Comparison of ENCODE assay signal across 26 mouse cellular contexts in the genomic region with DNA sequence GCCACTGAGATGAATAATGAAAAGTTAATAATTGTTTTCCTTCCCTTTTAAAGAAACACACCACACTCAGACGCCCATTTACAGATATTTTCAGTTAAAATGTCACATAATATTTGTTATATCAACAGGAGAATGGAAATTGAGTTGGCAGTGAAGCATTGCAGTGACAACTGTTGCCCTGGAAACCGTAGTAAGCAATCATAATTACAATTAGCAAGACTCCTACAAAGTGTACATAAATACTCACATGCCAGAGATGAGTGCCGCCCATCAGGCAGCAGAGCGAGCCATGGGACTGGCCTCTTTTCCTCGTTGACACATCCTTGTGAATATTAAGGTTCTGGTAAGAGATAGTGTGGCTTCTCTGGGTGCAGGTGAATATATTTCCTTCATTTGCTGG.
DNase-seq lines count a peak whose midpoint lies in the region; ATAC-seq lines count a peak whose summit lies in the region.
"Had no signal": no experiment of that assay in that cellular context is flagged by ENCODE, and none has a peak within 500 bp of the region (broad histone marks: within the 10 kb centered on the region; RNA-seq: fewer than 3 reads in every experiment).

No protein-coding gene starts in this region.

- intact Hi-C loops in heart, postnatal 36 days (cut with DNase I): no loop called here

- 0 out of 2 replicates have a peak, but pooled peaks have one; percentile 43 for ATAC-seq in forebrain, embryonic 15.5 days (replicated peaks)
- ATAC-seq in forebrain, embryonic 13.5 days: no peak
- ATAC-seq: intestine, postnatal 0 days; Patski had no signal

- 0 out of 2 replicates have a peak, but pooled peaks cover 4% of the 10 kb centered on the region for H3K4me1 ChIP-seq in forebrain, embryonic 15.5 days
- H3K4me1 ChIP-seq in forebrain, embryonic 13.5 days: 0 out of 2 replicates have a peak, but pooled peaks cover 5% of the 10 kb centered on the region
- H3K4me1 ChIP-seq: embryonic facial prominence, embryonic 15.5 days; heart, embryonic 10.5 days; heart, embryonic 13.5 days; hindbrain, embryonic 12.5 days had no signal

- no peak overlapping the region for H3K9ac ChIP-seq in forebrain, embryonic 15.5 days (replicated peaks)
- no peak overlapping the region for H3K9ac ChIP-seq in forebrain, embryonic 13.5 days
- H3K9ac ChIP-seq: embryonic facial prominence, embryonic 15.5 days; heart, embryonic 13.5 days; hindbrain, embryonic 12.5 days; hindbrain, embryonic 15.5 days had no signal

- no peaks in the 10 kb centered on the region for H3K27me3 ChIP-seq in forebrain, embryonic 15.5 days
- H3K27me3 ChIP-seq in forebrain, embryonic 13.5 days: no peaks in the 10 kb centered on the region
- H3K27me3 ChIP-seq: embryonic facial prominence, embryonic 15.5 days; heart, embryonic 13.5 days; hindbrain, embryonic 12.5 days; hindbrain, embryonic 15.5 days had no signal

- 49% methylated on average over 5 of the region's 5 CpGs for WGBS in forebrain, embryonic 15.5 days
- 72% methylated on average over 5 of the region's 5 CpGs for WGBS in forebrain, embryonic 13.5 days

- H3K36me3 ChIP-seq in forebrain, embryonic 15.5 days: no peaks in the 10 kb centered on the region
- no peaks in the 10 kb centered on the region for H3K36me3 ChIP-seq in forebrain, embryonic 13.5 days (ENCODE audit: poor library complexity, severe bottlenecking)
- H3K36me3 ChIP-seq: embryonic facial prominence, embryonic 15.5 days; heart, embryonic 10.5 days; heart, embryonic 13.5 days; hindbrain, embryonic 12.5 days; hindbrain, embryonic 15.5 days had no signal

- no peak overlapping the region for H3K4me3 ChIP-seq in forebrain, embryonic 15.5 days
- no peak overlapping the region for H3K4me3 ChIP-seq in forebrain, embryonic 13.5 days
- H3K4me3 ChIP-seq: embryonic facial prominence, embryonic 15.5 days; heart, adult 2 months; heart, embryonic 10.5 days; heart, embryonic 13.5 days; hindbrain, embryonic 12.5 days; hindbrain, embryonic 15.5 days had no signal

- no peak overlapping the region for H3K27ac ChIP-seq in forebrain, embryonic 15.5 days (replicated peaks)
- no peak overlapping the region for H3K27ac ChIP-seq in forebrain, embryonic 13.5 days
- H3K27ac ChIP-seq: embryonic facial prominence, embryonic 15.5 days; heart, adult 2 months; heart, embryonic 10.5 days; heart, embryonic 13.5 days; hindbrain, embryonic 12.5 days; hindbrain, embryonic 15.5 days had no signal

- no peaks in the 10 kb centered on the region for H3K9me3 ChIP-seq in forebrain, embryonic 15.5 days
- no peaks in the 10 kb centered on the region for H3K9me3 ChIP-seq in forebrain, embryonic 13.5 days (replicated peaks)
- H3K9me3 ChIP-seq: embryonic facial prominence, embryonic 15.5 days; heart, embryonic 10.5 days; heart, embryonic 13.5 days; hindbrain, embryonic 12.5 days; hindbrain, embryonic 15.5 days had no signal

- no peak overlapping the region for H3K4me2 ChIP-seq in forebrain, embryonic 15.5 days (replicated peaks)
- H3K4me2 ChIP-seq in forebrain, embryonic 13.5 days: no peak overlapping the region
- H3K4me2 ChIP-seq: embryonic facial prominence, embryonic 15.5 days; heart, embryonic 13.5 days; hindbrain, embryonic 12.5 days; hindbrain, embryonic 15.5 days had no signal

- DNase-seq in layer of hippocampus, adult 9-11 months: peak; percentile 15
- DNase-seq in layer of hippocampus, postnatal 36 days: no peak
- peak; percentile 22 for DNase-seq in brain, adult 2 months (ENCODE audit: low read depth, low spot score)
- peak; percentile 90 for DNase-seq in retina, embryonic 14.5 days (ENCODE audit: low spot score)
- no peak for DNase-seq in heart, postnatal 36 days
- DNase-seq in right cerebral cortex, postnatal 4 days: no peak
- DNase-seq: adrenal gland, postnatal 10 days; adrenal gland, postnatal 36 days; cerebellum, adult 11-12 months; cerebellum, adult 8-10 months; cerebellum, postnatal 10 days; cerebellum, postnatal 36 days; embryo, embryonic 11 days; gastrocnemius, postnatal 10 days; gastrocnemius, postnatal 36 days; heart, adult 2 months; heart, postnatal 14 days had no signal

Comparison
In these comparisons a context has a peak if more than half of its experiments do, and no peak if none do; other contexts are left out.
1. DNase-seq: peak in layer of hippocampus, adult 9-11 months (single experiment), brain, adult 2 months (single experiment) and retina, embryonic 14.5 days (single experiment); none in layer of hippocampus, postnatal 36 days (0 of 2), heart, postnatal 36 days (0 of 2) and right cerebral cortex, postnatal 4 days (single experiment).